Mouse (Mus musculus) urinary bladder, postnatal 10 days (tissue): Measurements from ENCODE around the gene Tango6.

Experiments
- DNase-seq: peaks from one replicate; pipeline ENCODE4 v3.0.0; 2022; ENCODE audit warnings: low spot score

Tango6 gene

DNA sequence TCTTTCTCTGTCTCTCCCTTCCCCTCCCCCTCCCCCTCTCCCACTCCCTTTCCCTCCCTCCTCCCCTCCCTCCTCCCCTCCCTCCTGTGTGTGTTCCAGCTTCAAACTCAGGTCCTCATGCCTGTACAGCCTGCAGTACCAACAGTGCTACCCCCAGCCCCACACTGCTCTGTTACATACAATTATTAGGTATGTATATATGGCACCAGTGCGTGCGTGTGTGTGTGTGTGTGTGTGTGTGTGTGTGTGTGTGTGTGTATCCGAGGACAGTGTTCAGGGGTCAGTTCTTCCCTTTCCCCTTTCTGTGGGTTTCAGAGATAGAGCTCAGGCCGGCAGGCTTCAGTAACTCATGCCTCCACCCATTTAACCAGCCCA lies 134.3 kb downstream of the Tango6 start:
- no peak for DNase-seq

DNA sequence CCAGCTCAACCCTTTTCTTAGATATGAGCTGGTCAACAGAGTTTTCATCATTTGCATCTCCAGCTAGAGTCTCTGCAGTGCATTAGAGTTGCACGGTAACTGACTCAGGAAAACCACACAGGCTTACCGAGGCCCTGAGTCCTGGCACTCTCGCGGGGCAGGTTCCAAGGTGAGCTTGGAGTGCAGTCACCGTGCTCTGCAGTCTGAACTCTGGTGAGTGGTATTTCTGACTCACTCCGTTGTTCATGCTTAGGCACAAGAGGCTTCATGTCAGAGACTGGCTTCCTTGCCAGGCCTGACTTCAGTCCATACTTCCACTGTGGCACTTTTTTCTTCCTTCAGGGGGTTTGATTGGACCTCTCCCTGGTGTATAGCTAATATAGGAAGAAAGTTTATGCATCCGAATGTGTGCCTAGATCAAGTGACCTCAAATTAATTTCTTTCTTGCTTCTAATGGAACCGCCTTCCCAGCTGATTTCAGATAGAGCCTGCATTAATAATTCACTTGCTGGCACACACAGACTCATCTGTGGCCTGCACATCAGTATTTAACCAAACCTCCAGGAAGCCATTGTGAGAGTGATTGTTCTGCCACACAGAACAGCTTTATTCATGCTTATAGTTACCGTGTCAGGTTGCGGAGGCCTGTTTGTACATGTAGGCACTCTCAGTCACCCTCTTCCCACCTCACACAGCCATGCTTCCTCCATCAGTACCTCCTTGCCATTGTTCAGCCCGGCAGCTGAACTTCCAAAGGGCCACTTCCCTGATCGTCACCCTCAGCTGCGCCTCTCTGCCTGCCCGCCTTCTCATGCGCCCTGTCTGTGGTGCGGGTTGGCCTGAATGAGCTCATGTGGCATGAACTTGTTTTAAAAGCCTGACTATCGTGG lies 136.0 kb downstream of the Tango6 start:
- no peak for DNase-seq

DNA sequence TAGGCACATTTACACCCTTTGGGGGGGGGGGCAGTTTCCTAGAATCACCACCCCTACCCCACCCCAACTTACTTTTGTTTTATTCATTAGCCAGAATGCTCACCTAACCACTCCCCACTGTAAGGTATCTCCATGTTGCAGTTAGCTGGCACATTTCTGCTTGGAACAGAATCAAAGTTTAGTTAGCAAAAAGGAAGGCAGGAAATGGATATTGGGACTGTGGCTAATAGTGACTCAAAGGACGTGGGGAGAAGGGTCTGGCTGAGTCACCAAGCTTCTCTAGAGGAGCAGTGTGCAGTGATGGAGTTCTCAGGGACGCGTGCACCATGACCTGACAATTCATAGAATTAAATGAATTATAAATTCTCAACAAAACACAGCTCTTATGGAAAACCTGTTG lies 136.7 kb downstream of the Tango6 start:
- no peak for DNase-seq

DNA sequence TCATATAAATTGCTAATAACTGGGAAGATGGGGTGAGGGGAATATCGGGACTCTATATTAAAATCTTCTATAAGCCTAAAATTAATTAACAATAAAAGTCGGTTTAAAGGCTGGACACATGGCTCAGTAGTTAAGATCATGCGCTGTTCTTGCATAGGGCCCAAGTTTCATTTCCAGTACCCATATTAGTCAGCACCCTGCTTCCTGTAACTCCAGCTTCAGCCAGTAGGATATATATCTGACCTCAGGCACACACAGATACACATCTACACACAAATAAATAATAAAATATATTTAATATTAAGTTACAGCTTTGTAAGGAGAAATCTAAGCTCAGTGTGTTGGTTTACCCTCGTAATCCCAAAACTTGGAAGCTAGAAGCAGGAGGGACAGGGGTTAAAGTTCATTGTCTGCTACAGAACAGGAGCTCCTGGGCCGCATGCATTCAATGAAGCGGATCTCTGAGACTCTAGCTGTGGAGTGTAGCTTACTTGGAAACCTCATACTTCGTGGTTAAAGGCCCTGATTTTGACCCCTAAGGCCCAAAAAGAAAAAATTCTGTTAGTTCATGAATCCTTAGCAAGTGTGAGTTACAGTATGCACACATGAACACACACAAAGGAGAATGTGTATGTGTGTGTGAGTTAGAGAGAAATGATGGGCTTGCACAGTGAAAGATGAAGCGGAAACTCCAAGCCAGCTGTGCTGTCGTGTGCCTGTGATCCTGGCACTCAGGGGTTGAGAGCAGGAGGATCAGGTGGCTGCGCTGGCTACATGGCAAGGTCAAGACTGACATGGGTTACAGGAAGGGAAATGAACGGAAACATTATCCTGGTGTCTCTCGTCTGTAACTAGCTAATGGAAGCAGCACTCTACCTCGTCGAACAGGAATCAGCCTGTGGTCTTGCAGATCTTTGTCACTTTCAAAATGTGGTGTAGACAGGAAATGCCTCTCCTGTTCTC lies 138.0 kb downstream of the Tango6 start:
- DNase-seq: no peak

DNA sequence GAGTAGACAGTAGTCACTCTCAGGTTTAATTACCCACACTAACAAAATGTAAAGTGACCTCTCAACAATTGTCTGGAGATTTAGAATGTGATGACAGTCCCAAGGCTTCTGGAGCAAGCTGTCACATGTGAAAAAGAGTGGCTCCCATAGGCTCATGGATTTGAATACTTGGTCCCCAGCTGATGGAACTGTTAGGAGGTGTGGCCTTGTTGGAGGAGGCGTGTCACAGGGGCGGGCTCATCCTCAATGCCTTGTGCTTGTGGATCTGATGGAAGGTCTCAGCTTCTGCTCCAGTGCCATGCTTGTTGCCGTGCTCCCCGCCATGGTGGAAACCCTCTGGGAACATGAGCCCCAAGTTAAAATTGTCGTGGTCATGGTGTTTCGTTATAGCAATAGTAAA lies 146.1 kb downstream of the Tango6 start:
- DNase-seq: no peak

DNA sequence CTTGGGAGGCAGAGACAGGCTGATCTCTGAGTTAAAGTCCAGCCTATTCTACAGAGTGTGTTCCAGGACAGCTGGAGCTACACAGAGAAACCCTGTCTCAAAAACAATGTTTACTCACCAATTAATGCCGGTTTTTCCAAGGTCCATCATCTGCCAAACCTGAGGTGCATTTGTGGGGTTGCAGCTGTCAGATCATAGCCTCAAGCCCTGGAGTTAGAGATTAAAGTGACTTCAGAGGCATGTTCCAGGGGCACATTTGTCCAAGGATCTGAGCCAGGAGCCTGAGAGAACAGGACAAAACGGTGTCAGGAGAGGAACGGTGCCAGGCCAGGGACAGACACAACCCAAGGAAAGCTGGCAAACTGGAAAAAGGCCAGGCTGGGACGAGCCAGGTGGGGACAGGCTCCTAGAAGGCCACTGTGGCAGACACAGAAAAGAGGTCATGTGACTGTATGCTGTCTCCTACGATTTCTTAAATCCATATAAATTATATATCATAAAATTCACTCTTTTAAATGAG lies 146.7 kb downstream of the Tango6 start:
- DNase-seq: no peak

DNA sequence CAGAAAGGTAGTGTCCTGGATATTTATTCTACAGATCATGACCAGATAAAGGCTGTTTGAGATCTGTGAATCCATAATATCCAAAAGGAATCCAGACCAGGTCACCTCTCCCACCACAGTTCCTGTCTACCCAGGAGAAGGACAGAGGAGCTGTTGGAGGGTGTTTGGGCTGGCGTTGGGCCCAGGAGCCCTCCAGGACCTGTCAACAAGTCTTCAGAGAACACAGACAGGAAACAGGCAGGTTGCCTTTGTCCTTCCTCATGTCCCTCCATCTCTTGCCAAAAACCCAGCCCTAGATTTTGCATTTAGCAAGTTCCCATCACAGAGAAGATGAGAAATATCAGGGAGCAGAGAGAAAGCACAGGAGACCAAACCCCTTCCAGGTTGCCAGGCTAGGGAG lies 152.0 kb downstream of the Tango6 start:
- no peak for DNase-seq

DNA sequence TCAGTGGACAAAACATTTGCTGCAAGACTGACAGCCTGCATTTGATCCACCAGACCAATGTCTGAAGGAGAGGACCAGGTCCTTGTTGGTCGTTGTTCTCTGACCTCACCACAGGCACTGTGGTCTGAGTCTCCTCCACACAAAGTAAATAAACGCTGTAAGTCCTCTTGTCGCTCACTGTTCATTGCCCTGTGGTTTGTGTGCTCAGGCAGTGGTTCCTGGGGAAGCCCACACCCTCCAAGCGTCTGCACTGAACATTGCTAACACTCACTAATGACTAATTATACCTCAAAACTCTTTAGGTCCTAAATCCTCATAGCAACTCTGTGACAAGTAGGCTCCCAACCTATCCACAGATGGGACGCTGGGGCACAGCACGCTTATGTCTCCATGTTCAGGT lies 153.7 kb downstream of the Tango6 start:
- DNase-seq: no peak

DNA sequence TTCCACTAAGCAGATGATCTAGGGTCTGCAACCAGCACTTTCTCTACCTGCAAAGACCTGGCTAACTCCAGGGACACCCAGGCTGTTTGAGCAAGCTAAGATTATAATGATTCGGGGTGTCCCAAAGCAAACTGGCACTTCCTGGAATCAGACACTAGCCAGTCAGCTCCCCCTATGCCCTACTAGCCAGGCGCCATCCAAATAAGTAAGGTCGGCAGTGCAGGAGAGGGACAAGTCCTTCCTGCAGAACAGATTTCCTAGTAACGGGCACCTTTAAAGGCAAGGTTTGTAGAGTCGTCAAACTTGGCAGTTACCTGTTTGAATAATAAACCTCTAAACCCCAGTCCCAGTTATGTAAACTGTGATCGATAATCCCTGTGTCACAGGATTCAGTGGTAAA lies 155.9 kb downstream of the Tango6 start:
- DNase-seq: no peak

DNA sequence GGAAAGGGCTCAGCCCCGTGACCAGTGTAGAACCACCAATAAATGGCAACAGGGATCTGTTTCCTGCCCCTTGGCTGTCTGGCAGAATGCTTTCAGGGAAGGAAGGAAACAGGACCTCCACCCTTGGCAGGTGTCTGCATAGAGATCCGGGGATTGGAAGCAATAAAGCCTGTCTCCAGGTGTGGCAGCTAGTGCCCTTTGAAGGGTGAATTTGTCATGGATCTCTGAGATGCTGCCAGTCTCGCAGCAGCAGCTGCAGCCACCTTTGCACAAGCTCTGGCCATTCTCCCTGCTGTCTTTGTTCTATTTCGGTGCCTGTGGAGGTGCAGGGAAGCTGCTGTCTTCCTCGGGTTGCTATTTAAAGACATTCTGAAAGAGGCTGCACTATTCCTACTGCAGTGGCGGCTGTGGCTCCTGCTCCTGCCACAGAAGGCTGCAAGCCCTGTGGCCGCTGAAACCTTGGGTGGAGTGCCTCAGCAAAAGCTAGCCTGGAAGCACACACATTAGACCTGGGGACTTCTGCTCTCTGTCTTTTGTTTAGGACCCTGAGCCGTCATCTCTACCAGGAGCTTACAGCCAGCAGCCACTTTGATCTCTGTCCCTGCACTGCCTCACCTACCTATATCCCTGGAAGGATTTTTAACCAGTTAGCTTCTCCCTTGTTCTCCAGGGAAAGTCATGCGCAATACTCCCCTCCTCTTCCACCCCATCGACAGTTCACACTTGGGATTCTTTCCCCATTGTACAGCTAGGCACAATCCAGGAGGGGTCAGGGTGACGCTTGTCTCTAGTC lies 156.5 kb downstream of the Tango6 start:
- DNase-seq: no peak

DNA sequence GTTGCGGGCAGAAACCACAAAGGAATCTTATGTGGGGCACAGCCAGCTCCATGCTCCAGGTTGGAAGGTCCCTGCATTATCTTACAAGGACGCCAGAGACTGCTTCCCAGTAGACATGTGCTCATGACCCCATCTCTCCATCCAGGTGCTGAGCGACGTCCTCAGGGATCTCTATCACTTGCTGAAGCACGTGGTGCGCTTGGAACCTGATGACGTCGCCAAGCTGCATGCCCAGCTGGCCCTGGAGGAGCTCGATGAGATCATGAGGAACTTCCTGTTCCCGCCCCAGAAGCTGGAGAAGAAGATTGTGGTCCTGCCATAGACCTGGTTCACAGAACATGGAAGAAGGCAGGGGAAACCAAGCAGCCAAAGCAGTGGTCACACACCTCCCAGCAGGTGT lies 167.2 kb downstream of the Tango6 start:
- no peak for DNase-seq

DNA sequence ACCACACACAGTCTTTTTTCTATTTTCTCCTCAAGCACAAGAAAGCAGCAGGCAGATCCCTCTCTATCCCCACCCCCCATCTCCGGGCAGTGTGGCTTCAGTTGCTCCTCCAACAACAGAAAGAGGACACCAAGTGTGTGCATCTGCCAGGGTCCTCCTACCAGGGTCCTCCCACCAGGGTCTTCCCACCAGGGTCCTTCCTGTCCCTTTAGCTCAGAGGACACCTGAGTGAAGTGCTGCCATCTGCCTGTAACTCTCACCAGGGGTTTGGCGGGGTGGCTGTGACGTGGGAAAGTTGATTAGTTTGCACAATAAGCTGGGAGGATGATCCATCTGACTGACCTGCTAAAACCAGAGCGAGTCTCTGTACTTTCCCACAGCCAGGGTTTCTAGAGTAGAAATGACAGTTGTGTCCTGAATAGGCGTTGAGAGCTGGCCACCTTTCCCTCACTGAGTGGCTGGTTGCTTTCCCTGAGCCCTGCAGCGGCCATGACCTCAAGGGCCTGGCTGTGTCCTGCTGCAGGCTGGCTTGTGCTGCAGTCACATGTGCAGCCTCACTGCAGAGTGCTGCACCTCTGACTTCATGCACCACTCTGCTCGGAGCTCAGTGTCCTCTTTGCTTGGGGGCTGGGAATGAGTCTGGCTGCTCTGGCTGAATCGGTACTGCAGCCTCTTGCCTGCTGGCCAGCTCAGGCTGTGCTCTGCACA lies 171.8 kb downstream of the Tango6 start:
- DNase-seq: no peak

DNA sequence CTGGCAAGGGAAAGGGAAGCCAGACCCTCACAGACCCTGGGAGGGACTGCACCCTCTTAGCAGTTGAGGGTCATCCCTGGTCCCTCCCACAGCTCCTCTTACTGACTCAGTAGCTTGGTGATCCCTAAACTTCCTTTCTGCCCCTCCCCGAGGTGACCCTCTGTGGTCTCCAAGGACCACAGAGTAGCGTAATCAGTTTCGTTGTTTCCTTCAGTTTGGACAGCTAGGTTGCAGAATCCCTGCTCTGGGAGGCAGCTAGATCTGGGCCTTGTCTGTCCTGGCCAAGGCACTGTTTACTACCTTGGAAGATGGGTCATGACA lies 172.3 kb downstream of the Tango6 start:
- DNase-seq: no peak

DNA sequence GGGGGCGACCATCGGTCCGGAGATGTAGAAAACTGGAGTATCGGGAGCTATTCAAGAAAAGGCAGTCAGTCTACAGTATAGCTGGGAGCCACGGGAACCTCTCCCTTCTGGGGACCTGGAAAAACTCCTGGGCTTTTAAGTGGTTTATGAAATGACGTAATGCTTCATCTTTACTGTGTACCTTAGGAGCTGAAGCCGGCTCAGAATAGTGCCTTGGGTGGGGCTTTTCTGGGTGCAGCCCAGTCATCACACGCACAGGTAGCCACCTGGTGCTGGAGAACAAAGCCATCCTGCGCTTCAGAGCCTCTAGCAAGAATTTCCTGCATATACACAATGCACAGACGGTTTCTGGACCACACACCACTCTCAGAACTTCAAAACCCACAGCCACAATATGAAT lies 180.0 kb downstream of the Tango6 start:
- DNase-seq: no peak

DNA sequence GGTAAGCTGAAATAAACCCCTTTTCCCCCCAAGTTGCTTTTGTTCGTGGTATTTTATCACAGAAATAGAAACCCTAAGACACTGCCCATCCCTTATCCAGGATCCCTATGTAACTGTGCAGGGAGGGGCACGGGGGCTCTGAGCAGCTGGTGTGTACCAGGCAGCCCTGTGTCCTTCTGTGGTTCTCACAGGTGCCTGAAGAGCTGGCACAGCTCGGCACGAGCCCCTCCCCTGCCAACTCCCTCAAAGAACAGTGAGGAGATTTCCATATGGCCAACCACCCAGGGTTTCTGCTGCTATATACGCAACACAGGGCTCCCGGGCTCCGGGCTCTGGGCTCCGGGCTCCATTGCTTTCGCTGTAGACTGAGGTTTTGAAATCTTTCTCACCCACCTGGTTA lies 182.5 kb downstream of the Tango6 start:
- no peak for DNase-seq

DNA sequence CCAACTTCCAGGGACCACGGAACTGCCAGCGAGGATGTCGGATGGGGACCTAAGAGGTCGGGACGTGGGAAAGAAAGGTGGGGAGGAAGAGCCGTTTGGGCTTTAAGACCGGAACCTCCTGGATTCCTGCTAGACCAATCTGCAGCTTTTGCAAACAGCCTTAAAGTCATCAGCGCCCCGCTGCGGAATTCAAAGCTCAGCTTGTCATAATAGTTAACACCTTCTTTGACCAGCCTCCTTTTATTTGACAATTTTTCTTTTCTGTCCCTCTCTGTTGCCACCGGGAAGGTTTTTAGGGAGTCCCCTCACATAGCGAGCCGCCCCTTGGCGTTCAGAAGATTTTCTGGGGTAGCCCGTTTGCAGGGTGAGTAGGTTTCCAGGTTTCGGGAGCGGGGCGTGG lies 187.2 kb downstream of the Tango6 start, which contains the start of gene Has3:
Has3 (plus strand) TSS at position 192 of the 400 bp plus-strand sequence.
- DNase-seq: no peak

DNA sequence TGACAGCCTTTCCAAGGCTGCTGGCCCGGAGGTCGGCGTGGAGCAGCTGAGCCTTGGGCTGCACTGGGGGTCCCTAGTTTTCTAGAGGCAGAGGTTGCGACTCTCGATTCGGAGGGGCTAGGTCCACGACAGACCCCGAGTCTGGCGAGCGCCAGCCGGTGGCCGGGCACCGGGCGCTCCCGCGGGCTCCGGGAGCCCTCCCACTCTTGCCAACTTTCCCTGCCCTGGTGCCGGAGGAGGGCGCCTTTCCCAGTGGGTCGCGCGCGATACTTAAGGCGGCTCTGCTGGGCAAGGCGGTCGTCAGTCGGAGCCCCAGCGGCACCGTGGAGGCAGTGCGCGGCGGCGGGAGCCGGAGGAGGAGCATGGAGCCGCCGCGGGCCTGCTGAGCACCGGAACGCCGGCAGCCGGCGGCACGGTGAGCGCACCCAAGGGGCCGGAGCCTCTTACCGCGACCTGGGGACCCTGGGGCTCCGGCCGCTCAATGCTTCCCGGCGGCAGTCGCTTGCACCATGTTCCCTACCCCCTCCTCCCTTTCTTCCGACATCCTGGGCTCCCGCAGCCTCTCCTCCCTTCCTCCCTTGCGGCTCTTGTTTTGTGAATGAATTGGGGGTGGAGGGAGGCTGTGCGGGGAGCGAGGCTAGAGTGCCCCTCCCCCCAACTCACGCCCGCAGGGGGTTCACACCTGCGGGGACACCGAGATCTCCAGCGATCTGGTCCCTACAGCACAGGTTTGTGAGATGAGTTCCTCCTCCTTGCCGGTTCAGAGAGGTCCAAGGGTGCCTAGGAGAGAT lies 187.9 kb downstream of the Tango6 start:
- no peak for DNase-seq

DNA sequence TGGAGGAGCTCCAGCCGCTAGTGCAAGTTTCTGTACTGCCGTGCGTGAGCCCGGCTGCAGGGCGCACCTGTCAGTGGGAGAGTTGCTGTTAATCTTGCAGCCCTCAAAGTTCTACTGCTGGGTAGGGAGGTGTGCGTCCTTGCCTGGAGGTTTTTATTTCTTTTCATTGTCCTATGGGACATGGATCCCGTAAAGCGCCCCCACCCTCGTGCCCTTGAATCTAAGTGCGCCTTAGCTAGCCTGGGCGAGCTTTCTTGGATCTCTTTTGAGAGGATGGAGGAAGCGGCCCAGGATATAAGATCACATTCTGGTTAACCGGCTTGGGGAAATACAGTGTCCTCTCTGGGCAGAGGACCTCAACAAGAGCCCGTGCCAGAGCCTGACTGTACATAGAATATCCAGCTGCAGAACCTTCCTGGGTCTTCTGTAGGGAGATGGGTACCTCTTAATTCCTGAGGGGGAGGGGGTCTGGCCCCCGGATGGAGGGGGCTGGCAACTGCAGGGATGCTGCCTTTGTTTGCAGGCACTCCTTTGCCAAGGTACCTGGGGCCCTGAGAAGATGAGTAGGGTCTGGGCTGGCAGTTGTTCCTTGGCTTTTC lies 188.6 kb downstream of the Tango6 start:
- no peak for DNase-seq

DNA sequence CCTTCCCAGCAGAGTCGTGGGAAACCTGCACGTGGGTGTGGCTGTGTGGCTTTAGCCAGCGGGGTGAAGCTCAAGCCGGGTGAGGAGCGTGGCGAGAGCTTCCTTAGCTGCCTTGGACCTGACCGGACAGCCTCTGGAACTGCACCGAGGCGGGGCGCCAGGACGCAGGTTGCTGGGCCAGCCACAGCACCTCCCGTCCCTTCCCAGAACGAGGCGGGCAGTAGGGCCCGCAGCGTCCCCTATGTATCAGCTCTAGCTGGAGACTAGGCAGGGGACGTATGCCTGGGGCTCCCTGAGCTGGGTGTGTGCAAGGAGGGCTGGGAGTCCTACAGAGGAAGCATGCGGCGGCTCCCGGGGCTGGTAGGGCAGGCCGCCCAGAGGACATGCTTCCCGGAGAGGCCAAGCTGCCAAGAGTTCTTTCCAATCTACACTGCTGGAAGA lies 189.1 kb downstream of the Tango6 start:
- no peak for DNase-seq

DNA sequence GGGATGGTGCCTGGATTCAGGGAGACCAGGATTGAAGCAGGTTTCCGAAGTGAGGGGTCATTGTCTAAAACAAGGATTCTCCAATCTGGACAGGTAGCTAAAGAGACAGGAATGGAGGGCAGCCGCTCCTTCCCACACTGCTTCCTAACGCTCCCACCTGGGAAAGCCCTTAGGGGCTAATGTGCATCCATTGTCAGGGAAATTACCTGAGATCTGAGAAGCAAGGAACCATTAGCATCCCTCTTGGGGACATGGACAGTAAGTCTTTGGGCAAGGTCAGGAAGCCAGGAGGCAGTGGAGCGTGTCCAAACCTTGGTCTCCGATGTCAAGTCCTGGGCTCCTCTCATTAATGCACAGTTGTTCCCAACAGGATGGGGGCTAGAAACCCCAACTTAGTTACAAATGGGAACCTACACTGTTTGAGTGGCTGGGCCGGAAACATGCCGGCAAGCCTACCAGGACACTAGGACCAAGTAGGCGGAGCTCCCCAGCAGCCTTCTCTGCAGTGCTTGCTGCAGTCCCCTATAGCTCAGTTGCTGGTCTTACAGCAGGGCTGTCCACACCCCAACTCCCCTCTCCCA lies 189.7 kb downstream of the Tango6 start:
- no peak for DNase-seq
